In the genomic region with DNA sequence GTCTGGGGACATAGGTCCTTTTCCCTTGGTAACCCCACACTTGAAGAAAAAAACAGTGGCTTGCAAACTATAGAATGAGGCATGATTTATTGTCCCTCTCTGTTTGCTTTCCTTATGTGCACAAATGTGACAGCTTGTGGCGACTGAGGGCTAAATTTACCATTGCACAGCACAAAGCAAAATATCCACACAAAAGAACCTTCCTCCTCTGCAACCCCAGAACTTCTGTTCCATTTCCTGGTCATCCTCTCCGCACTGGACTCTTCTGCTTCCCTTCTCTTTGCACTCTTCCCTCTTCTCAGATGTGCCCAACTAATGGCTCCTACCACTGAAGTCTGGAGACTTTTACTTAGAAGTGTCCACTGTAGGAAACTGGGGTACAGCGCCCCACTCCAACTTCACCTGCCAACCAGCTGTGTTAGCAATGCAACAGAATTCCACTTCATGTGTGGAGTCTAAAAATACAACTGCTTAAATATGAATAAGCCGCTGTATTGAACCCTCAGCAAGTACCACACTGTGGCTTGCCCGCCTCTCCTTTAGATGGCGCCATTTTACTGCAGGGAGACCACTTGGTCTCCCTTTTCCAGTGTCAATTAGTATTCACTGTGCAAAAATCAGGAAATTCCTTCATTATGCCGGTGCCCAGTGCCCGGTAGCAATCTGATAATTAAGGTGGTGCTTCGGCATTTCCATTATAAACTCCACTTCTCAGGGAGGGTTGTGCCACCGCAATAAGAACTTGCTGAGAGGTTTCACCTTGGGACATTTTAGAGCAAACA, we compare ENCODE assay signal across 9 mouse cellular contexts.
DNase-seq lines count a peak whose midpoint lies in the region; ATAC-seq and TF ChIP-seq lines count a peak whose summit lies in the region.
"Had no signal": no experiment of that assay in that cellular context is flagged by ENCODE, and none has a peak within 500 bp of the region (broad histone marks: within the 10 kb centered on the region; RNA-seq: fewer than 3 reads in every experiment).

No protein-coding gene starts in this region.

- H3K4me3 ChIP-seq in E14TG2a.4 (replicated peaks; ENCODE audit: low read length), result no peak overlapping the region
- H3K4me3 ChIP-seq in embryonic facial prominence, embryonic 14.5 days (ENCODE audit: low read depth, low read length), result no peak overlapping the region
- no peak overlapping the region for H3K4me3 ChIP-seq in limb, embryonic 10.5 days
- H3K4me3 ChIP-seq in neural tube, embryonic 11.5 days (ENCODE audit: low read depth, low read length), result no peak overlapping the region
- H3K4me3 ChIP-seq: embryonic facial prominence, embryonic 15.5 days had no signal

- peak; percentile 54 for ATAC-seq in frontal cortex, adult (ENCODE audit: low TSS enrichment)
- no peak for ATAC-seq in embryonic facial prominence, embryonic 14.5 days (ENCODE audit: low read depth)
- peak; percentile 69; the same call in 1 of the 2 replicates for ATAC-seq in neural tube, embryonic 11.5 days (ENCODE audit: insufficient read depth, low FRiP score, low TSS enrichment)
- ATAC-seq in erythroid progenitor cell, adult 5-6 weeks (replicated peaks; ENCODE audit: low FRiP score, poor library complexity, severe bottlenecking), result no peak
- ATAC-seq in erythroblast, adult 5-6 weeks (replicated peaks; ENCODE audit: low FRiP score, poor library complexity, severe bottlenecking), result no peak

- DNase-seq in frontal cortex, postnatal 14 days (ENCODE audit: low spot score in 2 of 2), result no peak
- DNase-seq in embryonic facial prominence, embryonic 14.5 days (ENCODE audit: low spot score), result peak; percentile 19
- DNase-seq in limb, embryonic 10.5 days (ENCODE audit: low spot score), result peak; percentile 46
- no peak for DNase-seq in neural tube, embryonic 11.5 days (ENCODE audit: low spot score)

- no peak overlapping the region for H3K9ac ChIP-seq in embryonic facial prominence, embryonic 14.5 days (ENCODE audit: low read depth, low read length)
- H3K9ac ChIP-seq in neural tube, embryonic 11.5 days (ENCODE audit: low read length), result no peak overlapping the region
- H3K9ac ChIP-seq: embryonic facial prominence, embryonic 15.5 days had no signal

- H3K4me2 ChIP-seq in embryonic facial prominence, embryonic 14.5 days (ENCODE audit: low read depth, low read length), result no peak overlapping the region
- H3K4me2 ChIP-seq in neural tube, embryonic 11.5 days (ENCODE audit: low read depth), result no peak overlapping the region
- H3K4me2 ChIP-seq: embryonic facial prominence, embryonic 15.5 days had no signal

- no peak overlapping the region for H3K27ac ChIP-seq in embryonic facial prominence, embryonic 14.5 days (replicated peaks; ENCODE audit: low read depth, low read length)
- no peak overlapping the region for H3K27ac ChIP-seq in limb, embryonic 10.5 days
- no peak overlapping the region for H3K27ac ChIP-seq in neural tube, embryonic 11.5 days (ENCODE audit: low read depth, low read length)
- H3K27ac ChIP-seq: embryonic facial prominence, embryonic 15.5 days had no signal

- peak; percentile 41 for TF ChIP-seq CTCF in E14TG2a.4 (conservative IDR thresholded peaks at IDR 0.05; ENCODE audit: low read length)

- peaks cover 7% of the 10 kb centered on the region; the same call in 1 of the 2 replicates for H3K27me3 ChIP-seq in E14TG2a.4 (ENCODE audit: insufficient read depth, low read length)
- H3K27me3 ChIP-seq in embryonic facial prominence, embryonic 14.5 days (replicated peaks; ENCODE audit: control insufficient read depth, insufficient read depth, low read length), result no peaks in the 10 kb centered on the region
- H3K27me3 ChIP-seq in limb, embryonic 10.5 days (ENCODE audit: low read depth, poor library complexity, severe bottlenecking), result no peaks in the 10 kb centered on the region
- no peaks in the 10 kb centered on the region for H3K27me3 ChIP-seq in neural tube, embryonic 11.5 days (ENCODE audit: control insufficient read depth, insufficient read depth, low read length)
- H3K27me3 ChIP-seq: embryonic facial prominence, embryonic 15.5 days had no signal

- H3K9me3 ChIP-seq in E14TG2a.4 (ENCODE audit: low read length), result no peaks in the 10 kb centered on the region
- H3K9me3 ChIP-seq in embryonic facial prominence, embryonic 14.5 days (ENCODE audit: control insufficient read depth, low read length), result no peaks in the 10 kb centered on the region
- H3K9me3 ChIP-seq in limb, embryonic 10.5 days (replicated peaks), result no peaks in the 10 kb centered on the region
- no peaks in the 10 kb centered on the region for H3K9me3 ChIP-seq in neural tube, embryonic 11.5 days (ENCODE audit: control insufficient read depth, low read length)
- H3K9me3 ChIP-seq: embryonic facial prominence, embryonic 15.5 days had no signal

- H3K36me3 ChIP-seq in E14TG2a.4 (ENCODE audit: insufficient read depth, low read length), result no peaks in the 10 kb centered on the region
- H3K36me3 ChIP-seq in embryonic facial prominence, embryonic 14.5 days (ENCODE audit: control insufficient read depth, insufficient read depth, low read length), result no peaks in the 10 kb centered on the region
- H3K36me3 ChIP-seq in limb, embryonic 10.5 days, result no peaks in the 10 kb centered on the region
- no peaks in the 10 kb centered on the region for H3K36me3 ChIP-seq in neural tube, embryonic 11.5 days (ENCODE audit: control insufficient read depth, insufficient read depth, low read length)
- H3K36me3 ChIP-seq: embryonic facial prominence, embryonic 15.5 days had no signal

- 28% methylated on average over 10 of the region's 10 CpGs for WGBS in embryonic facial prominence, embryonic 14.5 days
- 37% methylated on average over 10 of the region's 10 CpGs for WGBS in limb, embryonic 10.5 days
- 27% methylated on average over 10 of the region's 10 CpGs for WGBS in neural tube, embryonic 11.5 days

- H3K4me1 ChIP-seq in E14TG2a.4 (replicated peaks; ENCODE audit: low read depth, low read length), result no peaks in the 10 kb centered on the region
- no peaks in the 10 kb centered on the region for H3K4me1 ChIP-seq in embryonic facial prominence, embryonic 14.5 days (ENCODE audit: control insufficient read depth, insufficient read depth, low read length)
- no peaks in the 10 kb centered on the region for H3K4me1 ChIP-seq in limb, embryonic 10.5 days
- no peaks in the 10 kb centered on the region for H3K4me1 ChIP-seq in neural tube, embryonic 11.5 days (ENCODE audit: control insufficient read depth, insufficient read depth, low read length)
- H3K4me1 ChIP-seq: embryonic facial prominence, embryonic 15.5 days had no signal

Comparison
In these comparisons a context has a peak if more than half of its experiments do, and no peak if none do; other contexts are left out.
1. ATAC-seq: peak in frontal cortex, adult (single experiment) and neural tube, embryonic 11.5 days (single experiment); none in embryonic facial prominence, embryonic 14.5 days (single experiment), erythroid progenitor cell, adult 5-6 weeks (single experiment) and erythroblast, adult 5-6 weeks (single experiment).
2. DNase-seq: peak in embryonic facial prominence, embryonic 14.5 days (single experiment) and limb, embryonic 10.5 days (single experiment); none in frontal cortex, postnatal 14 days (0 of 2) and neural tube, embryonic 11.5 days (single experiment).